Mouse (Mus musculus) small intestine, adult 2 months (tissue): ENCODE data around the gene Eed. TPM values are rescaled to one million over a fixed set of nuclear protein-coding genes. Genes with fewer than 3 reads are reported as not detected.

Experiments used
- H3K27ac ChIP-seq: fragments of 200-500 bp; 2 replicates; pipeline ENCODE4 v1.5.1; 2012; ENCODE audit warnings: low read depth, low read length, control low read depth, inconsistent platforms; ENCODE audit not compliant: insufficient read depth
- H3K27me3 ChIP-seq: fragments of 200-500 bp; 2 replicates; pipeline ENCODE4 v1.6.1; 2012; ENCODE audit warnings: mild to moderate bottlenecking, moderate library complexity, low read length, inconsistent platforms; ENCODE audit not compliant: control insufficient read depth, insufficient read depth
- H3K36me3 ChIP-seq: fragments of 200-500 bp; 2 replicates; pipeline ENCODE4 v1.6.1; 2012; ENCODE audit warnings: mild to moderate bottlenecking, low read length, control low read depth, inconsistent platforms; ENCODE audit not compliant: control insufficient read depth, insufficient read depth
- H3K4me1 ChIP-seq: fragments of 200-500 bp; 2 replicates; pipeline ENCODE4 v1.6.1; 2012; ENCODE audit warnings: low read length, inconsistent platforms, mixed read lengths; ENCODE audit not compliant: control insufficient read depth, insufficient read depth, insufficient read length
- H3K4me3 ChIP-seq: fragments of 200-500 bp; 2 replicates; pipeline ENCODE4 v1.5.1; 2012; ENCODE audit warnings: low read depth, mild to moderate bottlenecking, control low read depth, inconsistent platforms, low read length, moderate library complexity
- CTCF ChIP-seq: fragments of 200-500 bp; IDR thresholded peaks from 2 replicates; pipeline ENCODE4 v1.5.1; 2012; ENCODE audit warnings: low read depth, mild to moderate bottlenecking, control low read depth, inconsistent platforms, low read length, moderate library complexity, mixed read lengths; ENCODE audit not compliant: insufficient replicate concordance, insufficient read length; ENCODE audit errors: extremely low read depth
- POLR2A ChIP-seq: fragments of 200-500 bp; IDR thresholded peaks from 2 replicates; pipeline ENCODE4 v1.6.1; 2012; ENCODE audit warnings: low read depth, mild to moderate bottlenecking, control low read depth, inconsistent platforms, low read length, moderate library complexity
- WGBS: fragments of 180-500 bp; shearing (Covaris S2); methylation state at CpG from one replicate; pipeline ENCODE4 v1.1.7; 2018; 5-methylcytosine and 5-hydroxymethylcytosine counted together
- polyA plus RNA-seq: library from polyadenylated mRNA; depleted of rRNA; stranded (reverse); fragments of >200 nt; gene quantifications from 2 replicates; pipeline ENCODE4 v1.2.3, GENCODE M21; 2012

Gene Eed
- polyA plus RNA-seq, 1 experiment = 17.0 TPM

GRCm38 (mm10) chr7:89949403-89949802 lies 31.4 kb downstream of the Eed start:
- no peak overlapping the region for H3K27ac ChIP-seq
- 46% methylated on average over 4 of the region's 4 CpGs for WGBS
- no peaks in the 10 kb centered on the region for H3K4me1 ChIP-seq
- peaks cover 3% of the 10 kb centered on the region; the same call in 1 of the 2 replicates for H3K36me3 ChIP-seq
- TF ChIP-seq CTCF = no peak
- no peak for TF ChIP-seq POLR2A
- no peaks in the 10 kb centered on the region for H3K27me3 ChIP-seq
- no peak overlapping the region for H3K4me3 ChIP-seq

GRCm38 (mm10) chr7:89948026-89948425 lies 32.8 kb downstream of the Eed start:
- Histone ChIP-seq H3K27me3 (no peaks in the 10 kb centered on the region), H3K36me3 (no peaks in the 10 kb centered on the region), H3K4me1 (no peaks in the 10 kb centered on the region), H3K27ac (no peak overlapping the region), H3K4me3 (no peak overlapping the region)
- TF ChIP-seq POLR2A = no peak
- no peak for TF ChIP-seq CTCF
- WGBS = 85% methylated on average over 7 of the region's 7 CpGs

- H3K27ac ChIP-seq = peak within 1 kb of the TSS; percentile 39
- peaks cover 5% of the 10 kb centered on the region; the same call in 1 of the 2 replicates for H3K4me1 ChIP-seq
- TF ChIP-seq CTCF = no peak
- peak; percentile 40; the same call in 1 of the 2 replicates for TF ChIP-seq POLR2A
- WGBS = under 1% methylated on average over 45 of the region's 45 CpGs
- H3K4me3 ChIP-seq = peak within 1 kb of the TSS; percentile 75
- no peaks in the 10 kb centered on the region for H3K36me3 ChIP-seq
- no peaks in the 10 kb centered on the region for H3K27me3 ChIP-seq
Observed at GRCm38 (mm10) chr7:89940571-89941463, 40.0 kb downstream of the Eed start, which contains the start of gene Hikeshi. TSS of gene Hikeshi (minus strand) at chr7:89941204.

GRCm38 (mm10) chr7:89939497-89940353 lies 41.1 kb downstream of the Eed start:
- Histone ChIP-seq H3K4me1 (peaks cover 5% of the 10 kb centered on the region; the same call in 1 of the 2 replicates), H3K27me3 (no peaks in the 10 kb centered on the region), H3K36me3 (peaks cover 1% of the 10 kb centered on the region), H3K27ac (no peak overlapping the region), H3K4me3 (no peak overlapping the region)
- WGBS = 33% methylated on average over 15 of the region's 15 CpGs
- TF ChIP-seq POLR2A (no peak), CTCF (no peak)

GRCm38 (mm10) chr7:89923441-89924180 lies 57.2 kb downstream of the Eed start:
- H3K27ac ChIP-seq = no peak overlapping the region
- H3K4me3 ChIP-seq = no peak overlapping the region
- 95% methylated on average over 15 of the region's 15 CpGs for WGBS
- H3K4me1 ChIP-seq = no peaks in the 10 kb centered on the region
- H3K36me3 ChIP-seq = peaks cover 14% of the 10 kb centered on the region
- H3K27me3 ChIP-seq = no peaks in the 10 kb centered on the region
- TF ChIP-seq POLR2A (no peak), CTCF (no peak)

- no peak overlapping the region for H3K4me3 ChIP-seq
- TF ChIP-seq CTCF = no peak
- TF ChIP-seq POLR2A = no peak
- peaks cover 15% of the 10 kb centered on the region for H3K36me3 ChIP-seq
- H3K27ac ChIP-seq = no peak overlapping the region
- no peaks in the 10 kb centered on the region for H3K27me3 ChIP-seq
- no peaks in the 10 kb centered on the region for H3K4me1 ChIP-seq
- 91% methylated on average over 4 of the region's 4 CpGs for WGBS
Observed at GRCm38 (mm10) chr7:89917776-89918175, 63.0 kb downstream of the Eed start.
